Mouse (Mus musculus) intestine, postnatal 0 days (tissue): ENCODE results near the gene Lmntd2. TPM values are rescaled to one million over a fixed set of nuclear protein-coding genes. Genes with fewer than 3 reads are reported as not detected.

Experiments
- ATAC-seq: fragments of 200-750 bp; cut with Nextera tagmentation; 2 replicates; pipeline ENCODE4 v1.8.0; 2017; ENCODE audit warnings: mild to moderate bottlenecking, moderate TSS enrichment, moderate library complexity
- H3K27ac ChIP-seq: fragments of 300-500 bp; sonication (generic); 2 replicates; pipeline ENCODE4 v1.5.1; 2014; ENCODE audit warnings: mild to moderate bottlenecking, low read depth, low read length, moderate library complexity
- H3K27me3 ChIP-seq: fragments of 300-500 bp; sonication (generic); replicated peaks from 2 replicates; pipeline ENCODE4 v1.6.1; 2014; ENCODE audit warnings: low read length, mixed read lengths; ENCODE audit not compliant: control insufficient read depth, insufficient read depth
- H3K36me3 ChIP-seq: fragments of 300-500 bp; sonication (generic); 2 replicates; pipeline ENCODE4 v1.6.1; 2014; ENCODE audit warnings: mild to moderate bottlenecking, moderate library complexity; ENCODE audit not compliant: control insufficient read depth, insufficient read depth
- H3K4me1 ChIP-seq: fragments of 300-500 bp; sonication (generic); replicated peaks from 2 replicates; pipeline ENCODE4 v1.6.1; 2014; ENCODE audit warnings: antibody characterized with exemption, low read length, mixed read lengths; ENCODE audit not compliant: control insufficient read depth, insufficient read depth
- H3K4me2 ChIP-seq: fragments of 300-500 bp; sonication (generic); replicated peaks from 2 replicates; pipeline ENCODE4 v1.6.1; 2014; ENCODE audit warnings: low read depth, mild to moderate bottlenecking, moderate library complexity
- H3K4me3 ChIP-seq: fragments of 300-500 bp; sonication (generic); 2 replicates; pipeline ENCODE4 v1.5.1; 2014; ENCODE audit warnings: low read depth, low read length
- H3K9ac ChIP-seq: fragments of 300-500 bp; sonication (generic); 2 replicates; pipeline ENCODE4 v1.6.1; 2014; ENCODE audit warnings: mild to moderate bottlenecking, low read depth, low read length
- H3K9me3 ChIP-seq: fragments of 300-500 bp; sonication (generic); 2 replicates; pipeline ENCODE4 v1.6.1; 2016; ENCODE audit warnings: mixed run types; ENCODE audit not compliant: control insufficient read depth
- CTCF ChIP-seq: sonication (generic); IDR thresholded peaks from 2 replicates; pipeline ENCODE4 v1.5.1; 2016; ENCODE audit warnings: low read depth, mild to moderate bottlenecking, control low read depth, antibody characterized with exemption, moderate library complexity
- WGBS: fragments of 180-500 bp; shearing (Covaris S2); extraction: QIAGEN DNeasy Blood & Tissue Kit; methylation state at CpG from one replicate; pipeline ENCODE4 v1.1.7; 2014; 5-methylcytosine and 5-hydroxymethylcytosine counted together
- polyA plus RNA-seq: library from polyadenylated mRNA; unstranded; fragments of >200 nt; fragmentation: Nextera tagmentation; extraction: Ambion mirVana; gene quantifications from 2 replicates; pipeline ENCODE4 v1.2.1, GENCODE M21; 2015

Gene Lmntd2
- polyA plus RNA-seq, 1 experiment from 2014 or later: 2.7 TPM

- WGBS: 85% methylated on average over 3 of the region's 3 CpGs
- Histone ChIP-seq H3K4me3 (no peak overlapping the region), H3K4me1 (no peaks in the 10 kb centered on the region), H3K9me3 (no peaks in the 10 kb centered on the region), H3K27me3 (no peaks in the 10 kb centered on the region), H3K36me3 (peaks cover 31% of the 10 kb centered on the region), H3K27ac (no peak overlapping the region), H3K4me2 (no peak overlapping the region), H3K9ac (no peak overlapping the region)
- TF ChIP-seq CTCF: no peak
- no peak for ATAC-seq
Observed at GRCm38 (mm10) chr7:141190220-141190619, 23.7 kb downstream of the Lmntd2 start.

- no peak for ATAC-seq
- 90% methylated on average over 3 of the region's 3 CpGs for WGBS
- H3K4me1 ChIP-seq: no peaks in the 10 kb centered on the region
- no peak for TF ChIP-seq CTCF
- no peaks in the 10 kb centered on the region for H3K9me3 ChIP-seq
- H3K27me3 ChIP-seq: no peaks in the 10 kb centered on the region
- H3K9ac ChIP-seq: no peak overlapping the region
- no peak overlapping the region for H3K4me3 ChIP-seq
- peaks cover 31% of the 10 kb centered on the region for H3K36me3 ChIP-seq
- no peak overlapping the region for H3K27ac ChIP-seq
- H3K4me2 ChIP-seq: no peak overlapping the region
Observed at GRCm38 (mm10) chr7:141188733-141189132, 25.1 kb downstream of the Lmntd2 start.

- no peak overlapping the region for H3K27ac ChIP-seq
- ATAC-seq: no peak
- no peaks in the 10 kb centered on the region for H3K9me3 ChIP-seq
- H3K9ac ChIP-seq: no peak overlapping the region
- no peaks in the 10 kb centered on the region for H3K4me1 ChIP-seq
- H3K4me3 ChIP-seq: no peak overlapping the region
- peaks cover 31% of the 10 kb centered on the region for H3K36me3 ChIP-seq
- 66% methylated on average over 3 of the region's 3 CpGs for WGBS
- no peaks in the 10 kb centered on the region for H3K27me3 ChIP-seq
- no peak overlapping the region for H3K4me2 ChIP-seq
- TF ChIP-seq CTCF: no peak
Observed at GRCm38 (mm10) chr7:141188194-141188593, 25.7 kb downstream of the Lmntd2 start.

GRCm38 (mm10) chr7:141176173-141176572 is 37.7 kb downstream of the Lmntd2 start:
- H3K36me3 ChIP-seq: no peaks in the 10 kb centered on the region
- H3K4me2 ChIP-seq: no peak overlapping the region
- WGBS: under 1% methylated on average over 8 of the region's 8 CpGs
- H3K4me1 ChIP-seq: 0 out of 2 replicates have a peak, but pooled peaks cover 4% of the 10 kb centered on the region
- no peaks in the 10 kb centered on the region for H3K9me3 ChIP-seq
- peak; percentile 97 for TF ChIP-seq CTCF
- no peak overlapping the region for H3K27ac ChIP-seq
- H3K27me3 ChIP-seq: no peaks in the 10 kb centered on the region
- ATAC-seq: no peak
- H3K9ac ChIP-seq: no peak overlapping the region
- no peak overlapping the region for H3K4me3 ChIP-seq

- Histone ChIP-seq H3K9ac (no peak overlapping the region), H3K36me3 (no peaks in the 10 kb centered on the region), H3K4me3 (no peak overlapping the region), H3K4me2 (no peak overlapping the region), H3K9me3 (no peaks in the 10 kb centered on the region), H3K4me1 (0 out of 2 replicates have a peak, but pooled peaks cover 6% of the 10 kb centered on the region), H3K27me3 (no peaks in the 10 kb centered on the region), H3K27ac (no peak overlapping the region)
- WGBS: 90% methylated on average over 4 of the region's 4 CpGs
- peak; percentile 28; the same call in 1 of the 2 replicates for TF ChIP-seq CTCF
- no peak for ATAC-seq
Observed at GRCm38 (mm10) chr7:141175068-141175467, 38.8 kb downstream of the Lmntd2 start.

- Histone ChIP-seq H3K9me3 (no peaks in the 10 kb centered on the region), H3K9ac (peak overlapping the region; percentile 64), H3K4me1 (0 out of 2 replicates have a peak, but pooled peaks cover 6% of the 10 kb centered on the region), H3K27ac (peak overlapping the region; percentile 87; the same call in 1 of the 2 replicates), H3K36me3 (no peaks in the 10 kb centered on the region), H3K27me3 (no peaks in the 10 kb centered on the region), H3K4me3 (peak overlapping the region; percentile 53; the same call in 1 of the 2 replicates), H3K4me2 (peak overlapping the region; percentile 88)
- ATAC-seq: no peak
- TF ChIP-seq CTCF: no peak
- 73% methylated on average over 5 of the region's 5 CpGs for WGBS
Observed at GRCm38 (mm10) chr7:141173323-141173850, 40.5 kb downstream of the Lmntd2 start.
